Mouse (Mus musculus) megakaryocyte progenitor cell, adult 5-6 weeks (primary cell): ENCODE measurements around the gene Gm28036. TPM values are rescaled to one million over a fixed set of nuclear protein-coding genes. Genes with fewer than 3 reads are reported as not detected.
A peak's percentile ranks its signal among the peaks of the same experiment; 100 is the strongest.

Experiments
- ATAC-seq: replicated peaks from 2 replicates; pipeline ENCODE4 v1.8.0; 2016; ENCODE audit warnings: mild to moderate bottlenecking, moderate TSS enrichment, inconsistent platforms; ENCODE audit not compliant: poor library complexity
- total RNA-seq, 2 experiments: library from RNA; stranded (forward) in 1 of 2; stranded (reverse) in 1 of 2; fragments of 157-497, 149-512 nt in 1 of 2; fragments of 200-1000 nt in 1 of 2; gene quantifications; 2 replicates each; pipeline versions ENCODE4 v1.2.3 to v1.2.4; 2015 to 2017

Gm28036 gene
- total RNA-seq, 2 experiments from 2014 or later: 6.4 to 23.1 TPM

DNA sequence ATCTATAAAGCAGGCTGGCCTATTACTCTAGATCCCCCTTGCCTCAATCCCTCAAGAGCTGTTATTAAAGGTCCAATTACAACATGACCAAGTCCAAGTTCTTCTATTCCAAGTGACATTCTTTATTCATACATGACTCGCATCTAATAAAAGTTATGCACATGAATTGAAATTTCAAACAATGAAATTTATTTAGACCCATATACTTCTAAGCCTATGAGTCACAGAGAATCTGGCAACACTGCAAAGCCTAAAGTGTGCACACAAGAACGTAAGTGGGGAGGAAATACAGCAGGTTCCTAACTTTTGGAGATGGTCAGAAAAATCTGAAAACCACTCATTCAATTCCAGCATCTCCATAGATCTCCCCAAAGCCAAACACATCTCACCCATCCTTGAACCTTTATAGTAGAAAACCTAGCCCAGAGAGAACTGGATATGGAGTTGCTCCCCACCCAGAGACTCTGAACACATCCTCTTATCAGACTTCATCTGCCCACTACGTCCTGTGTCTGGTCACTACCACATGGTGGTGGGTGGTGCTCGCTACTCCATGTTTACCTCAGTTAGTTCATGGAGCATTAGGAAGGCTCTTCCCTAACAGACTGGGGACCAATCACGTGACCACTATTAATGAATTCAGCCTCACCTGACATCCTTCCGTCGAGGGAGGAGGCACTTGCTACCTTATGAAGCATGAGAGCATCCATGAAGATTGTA lies 39.3 kb downstream of the Gm28036 start:
- ATAC-seq: no peak

DNA sequence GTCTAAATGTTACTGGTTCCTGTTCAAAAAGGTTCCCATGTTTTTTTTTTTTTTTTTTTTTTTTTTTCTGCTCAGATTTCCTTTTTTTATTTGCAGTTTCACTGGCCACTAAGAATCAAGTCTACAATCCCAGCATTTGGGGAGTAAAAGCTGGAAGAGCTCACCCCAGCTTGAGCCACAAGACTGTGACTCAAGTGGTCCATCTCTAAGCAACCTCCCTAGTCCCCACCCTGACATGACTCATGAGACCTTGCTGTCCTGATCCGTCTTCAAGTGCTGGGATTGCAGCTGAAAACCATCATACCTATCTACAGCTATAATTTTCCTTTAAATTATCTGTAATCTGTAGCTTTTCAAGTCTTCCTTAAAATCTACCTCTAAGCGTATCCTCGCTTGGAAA lies 42.4 kb downstream of the Gm28036 start:
- ATAC-seq: no peak

- no peak for ATAC-seq
These were observed 46.5 kb downstream of the Gm28036 start for GRCm38 (mm10) chr2:156080391-156080790.

DNA sequence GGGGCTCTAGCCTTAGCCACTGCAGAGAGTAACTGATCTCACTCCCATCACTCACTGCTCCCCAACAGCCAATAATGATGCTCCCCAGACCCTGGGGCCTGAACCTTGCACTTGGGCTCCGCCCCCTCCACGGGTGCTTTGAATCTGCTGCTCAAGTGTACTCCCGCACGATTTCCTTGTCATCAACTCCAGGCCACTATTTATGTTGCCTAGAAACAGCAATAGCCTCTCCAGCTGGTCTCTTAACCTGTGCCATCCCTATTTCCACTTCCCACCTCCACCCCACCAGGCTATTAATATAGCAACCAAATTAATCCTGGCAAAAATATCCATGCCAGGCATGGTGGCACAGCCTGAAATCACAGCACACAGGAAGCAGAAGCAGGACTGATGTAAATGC lies 47.2 kb downstream of the Gm28036 start:
- ATAC-seq: no peak

GRCm38 (mm10) chr2:156079183-156079560 lies 47.7 kb downstream of the Gm28036 start:
- ATAC-seq: no peak

DNA sequence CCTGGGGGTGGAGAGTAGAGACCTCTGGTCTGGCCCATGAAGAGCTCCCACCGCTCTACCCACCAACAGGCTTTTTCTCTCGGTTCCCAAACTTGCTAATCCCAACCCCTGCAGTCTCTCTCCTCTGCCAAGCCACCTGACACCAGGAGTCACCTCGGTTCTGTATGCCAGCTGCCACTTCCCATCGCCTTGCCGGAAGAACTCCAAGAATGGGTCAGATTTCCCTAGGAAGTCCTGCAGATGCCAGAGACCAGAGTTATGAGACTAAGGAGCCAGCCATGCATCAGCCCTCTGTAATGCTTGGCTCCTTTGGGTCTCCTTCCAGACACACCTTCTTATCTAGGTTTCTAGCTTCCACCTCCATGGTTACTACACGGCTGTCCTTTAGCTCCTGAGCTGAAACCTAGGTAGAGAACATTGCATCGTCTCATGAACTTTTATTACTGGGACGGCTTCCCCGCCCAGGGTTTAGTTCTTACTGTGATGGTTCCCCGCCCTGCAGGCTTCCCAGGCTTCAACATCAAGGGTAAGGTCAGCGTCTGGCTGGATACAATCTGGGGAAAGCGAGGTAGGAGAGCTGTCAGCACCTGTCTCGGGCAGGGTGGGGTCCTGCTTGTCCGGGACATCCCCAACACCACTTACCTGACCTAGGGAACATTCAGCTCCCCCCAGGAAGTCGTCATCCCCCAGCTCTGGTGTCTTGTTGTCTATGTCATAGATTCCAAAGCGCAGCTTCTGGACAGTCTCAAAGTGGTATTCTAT lies 48.3 kb downstream of the Gm28036 start:
- no peak for ATAC-seq

GRCm38 (mm10) chr2:156077461-156077860 lies 49.4 kb downstream of the Gm28036 start:
- peak; percentile 29; the same call in 1 of the 2 replicates for ATAC-seq

- no peak for ATAC-seq
These were observed 53.2 kb downstream of the Gm28036 start for GRCm38 (mm10) chr2:156073725-156074124.

- no peak for ATAC-seq
These were observed 55.7 kb downstream of the Gm28036 start for GRCm38 (mm10) chr2:156071236-156071635.

- no peak for ATAC-seq
These were observed 59.0 kb downstream of the Gm28036 start for GRCm38 (mm10) chr2:156067916-156068315.

- ATAC-seq: no peak
These were observed 60.8 kb downstream of the Gm28036 start for GRCm38 (mm10) chr2:156066126-156066525.

DNA sequence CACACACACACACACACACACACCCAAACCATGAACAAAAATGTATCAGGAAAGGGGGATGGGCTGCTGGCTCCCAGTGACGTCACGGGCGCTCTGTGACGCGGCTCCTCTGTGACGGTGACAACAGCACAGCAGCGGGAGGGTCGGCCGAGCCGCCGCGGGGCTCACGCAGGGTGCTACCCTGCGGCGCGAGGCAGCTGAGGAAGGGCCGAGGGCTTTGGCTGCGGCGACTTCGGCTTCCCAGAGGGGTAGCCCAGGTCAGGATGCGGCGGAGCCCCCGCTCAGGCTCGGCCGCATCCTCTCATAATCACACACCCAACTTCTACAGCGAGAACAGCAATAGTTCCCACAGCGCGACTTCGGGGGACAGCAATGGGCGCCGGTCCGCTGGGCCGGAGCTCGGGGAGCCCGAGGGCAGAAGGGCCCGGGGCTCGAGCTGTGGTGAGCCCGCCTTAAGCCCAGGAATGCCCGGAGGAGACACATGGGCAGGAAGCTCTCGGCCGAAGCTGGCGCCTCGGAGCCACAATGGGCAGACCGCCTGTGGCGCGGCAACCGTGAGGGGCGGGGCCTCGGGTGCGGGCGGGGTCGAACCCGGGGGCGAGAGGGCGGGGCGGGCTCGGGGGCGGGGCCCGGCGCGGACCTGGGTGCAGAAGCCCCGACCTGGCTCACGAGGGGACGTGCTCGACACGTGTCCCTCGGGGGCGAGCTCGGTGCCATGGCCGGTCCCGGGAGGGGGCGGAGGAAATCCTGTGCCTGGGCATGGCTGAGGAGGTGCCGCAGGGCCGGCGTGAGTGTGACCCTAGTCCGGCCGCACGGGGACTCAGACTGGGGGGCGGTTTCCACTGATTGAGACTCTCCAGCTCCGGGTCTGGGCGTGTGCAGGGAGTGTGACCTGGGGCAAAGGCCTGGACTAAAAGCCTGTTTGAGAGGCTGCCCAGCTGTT lies 61.5 kb downstream of the Gm28036 start, which contains the start of gene Spag4:
Gene Spag4 (plus strand): TSS at position 77 of the 943 bp plus-strand sequence.
- ATAC-seq: peak; percentile 77

GRCm38 (mm10) chr2:156052816-156053215 lies 74.1 kb downstream of the Gm28036 start, which contains the start of gene Fer1l4:
Gene Fer1l4, minus strand, starts transcription at chr2:156052947.
- no peak for ATAC-seq

GRCm38 (mm10) chr2:156047929-156048328 lies 79.0 kb downstream of the Gm28036 start:
- ATAC-seq: peak; percentile 64; the same call in 1 of the 2 replicates

DNA sequence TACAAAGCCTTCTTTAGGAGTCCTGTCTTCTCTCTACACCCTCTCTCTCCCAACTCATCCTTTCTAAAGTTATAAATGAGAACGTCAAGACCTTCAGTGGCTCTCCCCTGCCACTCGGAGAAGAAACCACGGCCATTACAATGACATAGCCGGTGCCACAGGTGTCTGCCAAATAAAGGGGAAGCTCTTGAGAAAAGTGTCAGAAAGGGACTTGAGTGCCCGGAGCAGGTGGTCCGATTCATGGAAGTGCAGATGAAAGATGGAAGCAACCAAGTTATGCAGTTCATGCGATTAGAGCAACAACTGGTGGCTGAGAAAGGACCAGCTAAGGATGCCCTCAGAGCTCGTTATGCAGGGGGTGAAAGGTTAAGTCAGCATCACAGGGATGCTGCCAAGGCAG lies 84.0 kb downstream of the Gm28036 start:
- ATAC-seq: no peak

- ATAC-seq: no peak
These were observed 87.5 kb downstream of the Gm28036 start for GRCm38 (mm10) chr2:156039390-156039789.

- ATAC-seq: no peak
These were observed 101.4 kb downstream of the Gm28036 start for GRCm38 (mm10) chr2:156025482-156025881.
